Mouse (Mus musculus): ENCODE measurements around the gene Ralb. TPM values are rescaled to one million over a fixed set of nuclear protein-coding genes. Genes with fewer than 3 reads are reported as not detected.

Gene Ralb
- total RNA-seq, 2 experiments from 2014 or later = 23.3 to 23.7 TPM

GRCm38 (mm10) chr1:119523826-119524225, 19.2 kb upstream of the Ralb start:
- no peak for DNase-seq

GRCm38 (mm10) chr1:119523369-119523768, 18.8 kb upstream of the Ralb start:
- no peak for DNase-seq

- no peak for DNase-seq
These were observed 18.1 kb upstream of the Ralb start for GRCm38 (mm10) chr1:119522726-119523125.

GRCm38 (mm10) chr1:119521681-119522080, 17.1 kb upstream of the Ralb start:
- no peak for DNase-seq

- DNase-seq = no peak
These were observed 16.4 kb upstream of the Ralb start for GRCm38 (mm10) chr1:119521029-119521428.

GRCm38 (mm10) chr1:119519286-119519685, 14.7 kb upstream of the Ralb start:
- no peak for DNase-seq

- no peak for DNase-seq
These were observed 14.2 kb upstream of the Ralb start for GRCm38 (mm10) chr1:119518786-119519185.

GRCm38 (mm10) chr1:119518060-119518459, 13.5 kb upstream of the Ralb start:
- no peak for DNase-seq

- DNase-seq = no peak
These were observed 6.3 kb upstream of the Ralb start for GRCm38 (mm10) chr1:119510857-119511256.

- no peak for DNase-seq
These were observed 5.8 kb upstream of the Ralb start for GRCm38 (mm10) chr1:119510409-119510808.

- no peak for DNase-seq
These were observed 4.9 kb upstream of the Ralb start for GRCm38 (mm10) chr1:119509474-119509873.

- no peak for DNase-seq
These were observed 4.0 kb upstream of the Ralb start for GRCm38 (mm10) chr1:119508548-119508947.

GRCm38 (mm10) chr1:119505951-119506350, 1.4 kb upstream of the Ralb start:
- no peak for DNase-seq

GRCm38 (mm10) chr1:119503808-119504207, 786 bp downstream of the Ralb start:
- no peak for DNase-seq

- no peak for DNase-seq
These were observed 1.4 kb downstream of the Ralb start for GRCm38 (mm10) chr1:119503181-119503580.

GRCm38 (mm10) chr1:119502729-119503128, 1.9 kb downstream of the Ralb start:
- DNase-seq = no peak

GRCm38 (mm10) chr1:119501881-119502280, 2.7 kb downstream of the Ralb start:
- no peak for DNase-seq

- no peak for DNase-seq
These were observed 5.1 kb downstream of the Ralb start for GRCm38 (mm10) chr1:119499456-119499855.

GRCm38 (mm10) chr1:119498536-119499231, 5.9 kb downstream of the Ralb start:
- DNase-seq = no peak

GRCm38 (mm10) chr1:119497346-119498004, 7.1 kb downstream of the Ralb start:
- no peak for DNase-seq

- DNase-seq = no peak
These were observed 9.2 kb downstream of the Ralb start for GRCm38 (mm10) chr1:119495396-119495775.

GRCm38 (mm10) chr1:119494712-119495395, 9.7 kb downstream of the Ralb start:
- no peak for DNase-seq

GRCm38 (mm10) chr1:119494024-119494711, 10.4 kb downstream of the Ralb start:
- DNase-seq = no peak
